Mouse (Mus musculus) erythroblast, embryonic 14.5 days (primary cell): Measurements from ENCODE around the gene Smg6.

Experiments
- GATA1 ChIP-seq: IDR thresholded peaks from 2 replicates; pipeline ENCODE4 v1.6.1; 2012; ENCODE audit warnings: low read length, inconsistent platforms, mixed read lengths
- TAL1 ChIP-seq: IDR thresholded peaks from 3 replicates; pipeline ENCODE4 v1.6.1; 2012; ENCODE audit warnings: low read length, inconsistent platforms, mixed read lengths

GRCm38 (mm10) chr11:75129481-75129880, 203.9 kb downstream of the Smg6 start:
- TF ChIP-seq GATA1 (no peak), TAL1 (no peak)
